Mouse (Mus musculus): ENCODE results near the gene Usp44. TPM values are rescaled to one million over a fixed set of nuclear protein-coding genes. Genes with fewer than 3 reads are reported as not detected.

Gene Usp44
- total RNA-seq, 4 experiments from 2014 or later: not detected

Other genes starting within 250 kb of the Usp44 start
- gene Snrpf, start 241.8 kb upstream of the Usp44 start, total RNA-seq (2022): 10 to 100 TPM in 2 of 4 experiments, 1 to 10 TPM in 2; 7.5 to 12.3 (median 10.9) TPM
- gene Ntn4, start 190.9 kb upstream of the Usp44 start, total RNA-seq (2022): 10 to 100 TPM; 11.0 to 15.5 (median 11.9) TPM
- gene Metap2, start 65.5 kb downstream of the Usp44 start, total RNA-seq (2022): 100 to 1,000 TPM in 2 of 4 experiments, 10 to 100 TPM in 2; 90.8 to 130 (median 107) TPM
- 10 to 100 TPM; 38.7 to 42.8 (median 41.4) TPM for gene Vezt, start 204.3 kb downstream of the Usp44 start, total RNA-seq (2022)
- gene Fgd6, start 204.4 kb downstream of the Usp44 start, total RNA-seq (2022): 1 to 10 TPM; 5.4 to 6.2 (median 5.7) TPM

Data from heart, adult 8-10 months (tissue).